Mouse (Mus musculus): ENCODE measurements around the gene Rybp. TPM values are rescaled to one million over a fixed set of nuclear protein-coding genes. Genes with fewer than 3 reads are reported as not detected.

The Rybp gene
- polyA plus RNA-seq, 1 experiment from 2014 or later = 13.5 TPM

- Histone ChIP-seq H3K9ac (ENCODE audit: low read depth, low read length) (no peak overlapping the region), H3K9me3 (ENCODE audit: control insufficient read depth) (no peaks in the 10 kb centered on the region), H3K4me3 (ENCODE audit: low read depth, low read length) (no peak overlapping the region), H3K36me3 (ENCODE audit: control insufficient read depth, insufficient read depth) (no peaks in the 10 kb centered on the region), H3K4me1 (replicated peaks; ENCODE audit: control insufficient read depth, insufficient read depth, low read length) (peaks cover 7% of the 10 kb centered on the region), H3K27me3 (replicated peaks; ENCODE audit: control insufficient read depth, insufficient read depth, low read length) (0 out of 2 replicates have a peak, but pooled peaks cover 3% of the 10 kb centered on the region), H3K4me2 (replicated peaks; ENCODE audit: low read depth) (no peak overlapping the region), H3K27ac (ENCODE audit: low read depth, low read length) (no peak overlapping the region)
- TF ChIP-seq CTCF (IDR thresholded peaks at IDR 0.05; ENCODE audit: low read depth) = no peak
- no peak for ATAC-seq
- 31% methylated on average over 7 of the region's 7 CpGs for WGBS
These were observed 93.5 kb downstream of the Rybp start for GRCm38 (mm10) chr6:100193760-100194159.

GRCm38 (mm10) chr6:100192691-100193229 is 94.5 kb downstream of the Rybp start:
- no peaks in the 10 kb centered on the region for H3K36me3 ChIP-seq (ENCODE audit: control insufficient read depth, insufficient read depth)
- no peak for TF ChIP-seq CTCF (IDR thresholded peaks at IDR 0.05; ENCODE audit: low read depth)
- no peak for ATAC-seq
- H3K9me3 ChIP-seq (ENCODE audit: control insufficient read depth) = no peaks in the 10 kb centered on the region
- no peak overlapping the region for H3K27ac ChIP-seq (ENCODE audit: low read depth, low read length)
- H3K4me2 ChIP-seq (replicated peaks; ENCODE audit: low read depth) = no peak overlapping the region
- H3K4me1 ChIP-seq (replicated peaks; ENCODE audit: control insufficient read depth, insufficient read depth, low read length) = peaks cover 7% of the 10 kb centered on the region
- no peak overlapping the region for H3K9ac ChIP-seq (ENCODE audit: low read depth, low read length)
- WGBS = 64% methylated on average over 4 of the region's 4 CpGs
- no peak overlapping the region for H3K4me3 ChIP-seq (ENCODE audit: low read depth, low read length)
- H3K27me3 ChIP-seq (replicated peaks; ENCODE audit: control insufficient read depth, insufficient read depth, low read length) = 0 out of 2 replicates have a peak, but pooled peaks cover 5% of the 10 kb centered on the region

GRCm38 (mm10) chr6:100190803-100191559 is 96.3 kb downstream of the Rybp start:
- no peak for ATAC-seq
- no peak for TF ChIP-seq CTCF (IDR thresholded peaks at IDR 0.05; ENCODE audit: low read depth)
- H3K9me3 ChIP-seq (ENCODE audit: control insufficient read depth) = no peaks in the 10 kb centered on the region
- H3K4me1 ChIP-seq (replicated peaks; ENCODE audit: control insufficient read depth, insufficient read depth, low read length) = peaks cover 5% of the 10 kb centered on the region
- WGBS = 82% methylated on average over 15 of the region's 15 CpGs
- H3K4me3 ChIP-seq (ENCODE audit: low read depth, low read length) = no peak overlapping the region
- H3K36me3 ChIP-seq (ENCODE audit: control insufficient read depth, insufficient read depth) = no peaks in the 10 kb centered on the region
- 0 out of 2 replicates have a peak, but pooled peaks cover 5% of the 10 kb centered on the region for H3K27me3 ChIP-seq (replicated peaks; ENCODE audit: control insufficient read depth, insufficient read depth, low read length)
- H3K9ac ChIP-seq (ENCODE audit: low read depth, low read length) = no peak overlapping the region
- H3K27ac ChIP-seq (ENCODE audit: low read depth, low read length) = no peak overlapping the region
- H3K4me2 ChIP-seq (replicated peaks; ENCODE audit: low read depth) = no peak overlapping the region

GRCm38 (mm10) chr6:100190310-100190709 is 97.0 kb downstream of the Rybp start:
- Histone ChIP-seq H3K36me3 (ENCODE audit: control insufficient read depth, insufficient read depth) (no peaks in the 10 kb centered on the region), H3K4me2 (replicated peaks; ENCODE audit: low read depth) (no peak overlapping the region), H3K9me3 (ENCODE audit: control insufficient read depth) (no peaks in the 10 kb centered on the region), H3K27me3 (replicated peaks; ENCODE audit: control insufficient read depth, insufficient read depth, low read length) (0 out of 2 replicates have a peak, but pooled peaks cover 5% of the 10 kb centered on the region), H3K27ac (ENCODE audit: low read depth, low read length) (no peak overlapping the region), H3K4me3 (ENCODE audit: low read depth, low read length) (no peak overlapping the region), H3K9ac (ENCODE audit: low read depth, low read length) (no peak overlapping the region), H3K4me1 (replicated peaks; ENCODE audit: control insufficient read depth, insufficient read depth, low read length) (no peaks in the 10 kb centered on the region; the same call in 1 of the 2 replicates)
- TF ChIP-seq CTCF (IDR thresholded peaks at IDR 0.05; ENCODE audit: low read depth) = no peak
- ATAC-seq = no peak
- WGBS = 91% methylated on average over 10 of the region's 10 CpGs

- H3K9ac ChIP-seq (ENCODE audit: low read depth, low read length) = no peak overlapping the region
- no peaks in the 10 kb centered on the region for H3K36me3 ChIP-seq (ENCODE audit: control insufficient read depth, insufficient read depth)
- H3K4me1 ChIP-seq (replicated peaks; ENCODE audit: control insufficient read depth, insufficient read depth, low read length) = no peaks in the 10 kb centered on the region; the same call in 1 of the 2 replicates
- 0 out of 2 replicates have a peak, but pooled peaks cover 5% of the 10 kb centered on the region for H3K27me3 ChIP-seq (replicated peaks; ENCODE audit: control insufficient read depth, insufficient read depth, low read length)
- ATAC-seq = 0 out of 2 replicates have a peak, but pooled peaks have one; percentile 20
- H3K4me2 ChIP-seq (replicated peaks; ENCODE audit: low read depth) = no peak overlapping the region
- H3K27ac ChIP-seq (ENCODE audit: low read depth, low read length) = no peak overlapping the region
- WGBS = 52% methylated on average over 7 of the region's 7 CpGs
- no peaks in the 10 kb centered on the region for H3K9me3 ChIP-seq (ENCODE audit: control insufficient read depth)
- TF ChIP-seq CTCF (IDR thresholded peaks at IDR 0.05; ENCODE audit: low read depth) = no peak
- no peak overlapping the region for H3K4me3 ChIP-seq (ENCODE audit: low read depth, low read length)
These were observed 98.2 kb downstream of the Rybp start for GRCm38 (mm10) chr6:100188883-100189743.

GRCm38 (mm10) chr6:100187821-100188220 is 99.5 kb downstream of the Rybp start:
- Histone ChIP-seq H3K4me3 (ENCODE audit: low read depth, low read length) (no peak overlapping the region), H3K27ac (ENCODE audit: low read depth, low read length) (no peak overlapping the region), H3K27me3 (replicated peaks; ENCODE audit: control insufficient read depth, insufficient read depth, low read length) (0 out of 2 replicates have a peak, but pooled peaks cover 5% of the 10 kb centered on the region), H3K36me3 (ENCODE audit: control insufficient read depth, insufficient read depth) (no peaks in the 10 kb centered on the region), H3K9me3 (ENCODE audit: control insufficient read depth) (no peaks in the 10 kb centered on the region), H3K4me1 (replicated peaks; ENCODE audit: control insufficient read depth, insufficient read depth, low read length) (no peaks in the 10 kb centered on the region; the same call in 1 of the 2 replicates), H3K9ac (ENCODE audit: low read depth, low read length) (no peak overlapping the region), H3K4me2 (replicated peaks; ENCODE audit: low read depth) (no peak overlapping the region)
- no peak for ATAC-seq
- 57% methylated on average over 6 of the region's 6 CpGs for WGBS
- no peak for TF ChIP-seq CTCF (IDR thresholded peaks at IDR 0.05; ENCODE audit: low read depth)

Measured in intestine, postnatal 0 days (tissue).